Mouse (Mus musculus) midbrain, embryonic 12.5 days (tissue): Measurements from ENCODE around the gene Gpsm3. TPM values are rescaled to one million over a fixed set of nuclear protein-coding genes. Genes with fewer than 3 reads are reported as not detected.

Source experiments
- ATAC-seq: fragments of 200-750 bp; cut with Nextera tagmentation; 2 replicates; pipeline ENCODE4 v1.8.0; 2017; ENCODE audit warnings: low read depth, moderate TSS enrichment, moderate library complexity; ENCODE audit not compliant: low FRiP score
- H3K27ac ChIP-seq: fragments of 300-500 bp; sonication (generic); replicated peaks from 2 replicates; pipeline ENCODE4 v1.5.1; 2016; ENCODE audit warnings: mild to moderate bottlenecking
- H3K27me3 ChIP-seq: fragments of 300-500 bp; sonication (generic); 2 replicates; pipeline ENCODE4 v1.6.1; 2016; ENCODE audit warnings: mild to moderate bottlenecking
- H3K36me3 ChIP-seq: fragments of 300-500 bp; sonication (generic); 2 replicates; pipeline ENCODE4 v1.6.1; 2016
- H3K4me1 ChIP-seq: fragments of 300-500 bp; sonication (generic); 2 replicates; pipeline ENCODE4 v1.6.1; 2016
- H3K4me2 ChIP-seq: fragments of 300-500 bp; sonication (generic); replicated peaks from 2 replicates; pipeline ENCODE4 v1.6.1; 2016; ENCODE audit warnings: mild to moderate bottlenecking, moderate library complexity
- H3K4me3 ChIP-seq: fragments of 300-500 bp; sonication (generic); 2 replicates; pipeline ENCODE4 v1.5.1; 2016; ENCODE audit warnings: mild to moderate bottlenecking
- H3K9ac ChIP-seq: fragments of 300-500 bp; sonication (generic); replicated peaks from 2 replicates; pipeline ENCODE4 v1.6.1; 2016; ENCODE audit warnings: mild to moderate bottlenecking, moderate library complexity
- H3K9me3 ChIP-seq: fragments of 300-500 bp; sonication (generic); 2 replicates; pipeline ENCODE4 v1.6.1; 2016; ENCODE audit warnings: mild to moderate bottlenecking
- WGBS: fragments of 180-500 bp; shearing (Covaris S2); methylation state at CpG from one replicate; pipeline ENCODE4 v1.1.7; 2016; 5-methylcytosine and 5-hydroxymethylcytosine counted together
- polyA plus RNA-seq: library from polyadenylated mRNA; unstranded; fragments of >200 nt; fragmentation: Nextera tagmentation; extraction: Ambion mirVana; gene quantifications from 2 replicates; pipeline ENCODE4 v1.2.1, GENCODE M21; 2016

The Gpsm3 gene
- polyA plus RNA-seq, 1 experiment from 2014 or later, result 3.3 TPM

DNA sequence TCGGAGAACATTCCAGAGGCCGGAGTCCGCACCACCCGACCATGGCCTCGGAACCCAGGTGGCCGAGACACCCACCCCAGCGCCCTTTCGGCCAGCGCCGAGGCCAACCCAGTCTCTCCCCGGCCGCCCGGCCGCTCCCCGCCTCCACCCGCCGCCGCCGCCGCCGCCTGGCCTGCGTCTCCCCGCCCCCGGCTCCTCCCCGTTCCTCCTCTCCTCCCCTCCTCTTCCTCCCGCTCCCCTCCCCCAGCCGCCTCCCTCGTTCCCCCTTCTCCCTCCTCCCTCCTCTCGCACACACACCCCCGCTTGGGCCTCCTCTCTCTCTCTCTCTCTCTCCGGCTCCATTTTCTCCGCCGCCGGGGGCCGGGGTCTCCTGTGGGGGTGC is 2.4 kb downstream of the Gpsm3 start:
- Histone ChIP-seq H3K4me1 (peaks cover 76% of the 10 kb centered on the region), H3K27me3 (no peaks in the 10 kb centered on the region)
- WGBS, result 2% methylated on average over 27 of the region's 35 CpGs

DNA sequence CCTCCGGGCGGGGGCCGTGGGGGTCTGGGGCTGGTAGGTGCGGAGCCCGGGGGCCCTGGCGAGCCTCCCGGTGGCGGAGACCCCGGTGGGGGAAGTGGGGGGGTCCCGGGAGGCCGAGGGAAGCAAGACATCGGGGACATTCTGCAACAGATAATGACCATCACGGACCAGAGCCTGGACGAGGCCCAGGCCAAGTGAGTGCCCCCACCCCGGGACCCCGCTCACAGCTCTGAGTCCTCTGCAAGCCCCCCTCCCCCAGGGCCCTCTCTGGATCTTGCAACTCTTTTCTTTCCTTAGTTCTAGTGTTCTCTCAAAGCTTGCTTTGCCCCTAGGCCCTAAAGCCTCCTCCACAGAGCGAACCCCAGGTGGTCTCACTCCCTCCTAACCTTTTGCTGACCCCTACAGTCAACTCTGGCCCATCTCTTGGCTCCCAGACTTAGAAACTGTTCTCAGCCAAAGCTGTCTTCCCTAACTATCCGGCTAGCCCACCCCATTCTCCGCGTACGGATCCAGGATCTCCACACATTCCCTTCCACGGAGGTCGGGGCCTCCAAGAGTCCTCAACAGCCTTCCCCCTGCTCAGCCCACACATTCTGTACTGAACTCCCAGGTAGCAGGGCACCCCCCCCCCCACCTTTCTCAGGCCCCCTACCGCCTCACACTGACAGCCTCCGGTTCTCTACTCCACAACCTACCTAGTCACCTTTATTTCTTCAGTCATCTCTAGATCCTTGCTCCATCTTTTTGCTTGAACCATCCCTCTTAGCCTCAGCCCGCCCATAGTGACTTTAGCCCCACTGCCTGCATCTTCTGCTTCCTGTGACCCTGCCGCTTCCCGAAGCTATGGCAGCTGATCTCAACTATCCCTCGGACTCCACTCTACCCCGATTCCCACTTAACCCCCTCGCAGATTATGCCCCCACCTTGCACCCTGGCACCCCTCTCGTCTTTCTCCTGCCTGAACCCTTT is 3.3 kb downstream of the Gpsm3 start:
- H3K27me3 ChIP-seq, result no peaks in the 10 kb centered on the region
- peak overlapping the region; percentile 89 for H3K4me3 ChIP-seq
- peak overlapping the region; percentile 87 for H3K4me2 ChIP-seq
- WGBS, result under 1% methylated on average over 31 of the region's 32 CpGs
- H3K27ac ChIP-seq, result peak overlapping the region; percentile 99
- no peaks in the 10 kb centered on the region for H3K9me3 ChIP-seq
- peak overlapping the region; percentile 99 for H3K9ac ChIP-seq
- ATAC-seq, result peak; percentile 28; the same call in 1 of the 2 replicates
- peaks cover 21% of the 10 kb centered on the region for H3K36me3 ChIP-seq
- peaks cover 80% of the 10 kb centered on the region for H3K4me1 ChIP-seq

More for the DNA sequence above, 2.4 kb downstream of the Gpsm3 start:
- Histone ChIP-seq H3K4me2 (peak overlapping the region; percentile 87), H3K9ac (peak overlapping the region; percentile 99), H3K27ac (peak overlapping the region; percentile 99), H3K4me3 (peak overlapping the region; percentile 89), H3K9me3 (no peaks in the 10 kb centered on the region), H3K36me3 (peaks cover 21% of the 10 kb centered on the region)
- peak; percentile 55 for ATAC-seq

DNA sequence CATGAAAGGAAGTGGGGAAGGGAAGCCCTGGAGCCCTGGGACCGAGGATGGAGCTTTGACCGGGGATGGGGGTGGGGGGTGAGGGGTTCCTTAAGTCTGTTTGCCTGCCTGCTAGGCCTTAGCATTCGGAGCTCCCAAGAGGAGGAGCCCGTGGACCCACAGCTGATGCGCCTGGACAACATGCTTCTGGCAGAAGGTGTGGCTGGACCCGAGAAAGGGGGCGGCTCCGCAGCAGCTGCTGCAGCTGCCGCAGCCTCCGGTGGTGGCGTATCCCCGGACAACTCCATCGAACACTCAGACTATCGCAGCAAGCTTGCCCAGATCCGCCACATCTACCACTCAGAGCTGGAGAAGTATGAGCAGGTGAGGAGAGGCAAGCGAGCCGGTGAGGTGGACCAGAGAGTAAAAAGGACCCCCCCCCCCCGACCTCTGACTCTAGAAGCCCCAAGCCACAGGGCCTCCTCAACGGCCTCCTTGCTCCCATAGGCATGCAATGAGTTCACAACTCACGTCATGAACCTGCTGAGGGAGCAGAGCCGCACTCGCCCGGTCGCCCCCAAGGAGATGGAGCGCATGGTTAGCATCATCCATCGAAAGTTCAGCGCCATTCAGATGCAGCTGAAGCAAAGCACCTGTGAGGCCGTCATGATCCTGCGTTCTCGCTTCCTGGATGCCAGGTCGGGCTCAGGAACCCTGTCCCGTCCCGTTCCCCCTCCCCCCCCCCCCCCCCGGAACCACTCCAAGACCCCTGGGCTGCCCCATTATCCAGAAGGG is 4.3 kb downstream of the Gpsm3 start:
- Histone ChIP-seq H3K36me3 (peaks cover 21% of the 10 kb centered on the region), H3K9me3 (no peaks in the 10 kb centered on the region), H3K9ac (peak overlapping the region; percentile 99), H3K27ac (peak overlapping the region; percentile 99), H3K4me1 (peaks cover 76% of the 10 kb centered on the region), H3K27me3 (no peaks in the 10 kb centered on the region), H3K4me3 (peak overlapping the region; percentile 89), H3K4me2 (peak overlapping the region; percentile 87)
- ATAC-seq, result no peak
- 53% methylated on average over 34 of the region's 34 CpGs for WGBS

GRCm38 (mm10) chr17:34596098-34596497 is 6.5 kb downstream of the Gpsm3 start:
- Histone ChIP-seq H3K27ac (no peak overlapping the region), H3K4me1 (peaks cover 54% of the 10 kb centered on the region), H3K9me3 (no peaks in the 10 kb centered on the region), H3K9ac (no peak overlapping the region), H3K4me3 (no peak overlapping the region), H3K36me3 (peaks cover 35% of the 10 kb centered on the region), H3K27me3 (no peaks in the 10 kb centered on the region), H3K4me2 (no peak overlapping the region)
- 79% methylated on average over 8 of the region's 8 CpGs for WGBS
- ATAC-seq, result no peak

DNA sequence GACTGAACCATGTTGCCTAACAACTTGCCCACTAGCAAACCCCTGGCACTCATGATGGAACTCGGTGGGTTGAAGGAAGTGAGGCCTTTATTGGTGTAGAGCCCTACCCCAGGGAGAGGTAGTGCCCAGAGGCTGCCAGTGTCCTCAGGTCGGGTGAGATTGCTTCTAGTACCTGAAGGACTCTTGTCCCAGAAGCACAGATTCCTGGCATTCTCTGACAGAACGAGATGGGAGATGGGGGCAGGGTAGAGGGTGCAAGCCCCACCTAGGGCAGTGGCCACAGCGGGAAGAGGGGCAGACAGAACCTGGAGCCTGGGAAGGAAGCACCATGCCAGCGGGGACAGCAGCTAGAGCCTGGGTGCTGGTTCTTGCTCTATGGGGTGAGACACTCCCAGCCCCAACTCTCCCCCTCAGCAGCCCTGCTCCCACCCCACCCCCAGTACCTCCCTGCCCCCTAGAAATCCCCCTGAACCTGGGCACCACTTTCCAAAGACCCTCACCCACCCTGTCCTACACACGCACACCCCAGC is 8.0 kb downstream of the Gpsm3 start, which contains the start of gene Ager:
TSS of gene Ager (plus strand) at position 297 of the 530 bp plus-strand sequence.
- no peaks in the 10 kb centered on the region for H3K27me3 ChIP-seq
- ATAC-seq, result no peak
- peak within 1 kb of the TSS; percentile 39 for H3K27ac ChIP-seq
- no peak within 1 kb of the TSS for H3K4me3 ChIP-seq
- no peak within 1 kb of the TSS for H3K4me2 ChIP-seq
- peaks cover 56% of the 10 kb centered on the region for H3K4me1 ChIP-seq
- no peaks in the 10 kb centered on the region for H3K9me3 ChIP-seq
- 21% methylated on average over 5 of the region's 6 CpGs for WGBS
- H3K9ac ChIP-seq, result peak within 1 kb of the TSS; percentile 34
- H3K36me3 ChIP-seq, result peaks cover 45% of the 10 kb centered on the region

GRCm38 (mm10) chr17:34599891-34600290 is 10.3 kb downstream of the Gpsm3 start:
- no peak overlapping the region for H3K27ac ChIP-seq
- no peak overlapping the region for H3K9ac ChIP-seq

DNA sequence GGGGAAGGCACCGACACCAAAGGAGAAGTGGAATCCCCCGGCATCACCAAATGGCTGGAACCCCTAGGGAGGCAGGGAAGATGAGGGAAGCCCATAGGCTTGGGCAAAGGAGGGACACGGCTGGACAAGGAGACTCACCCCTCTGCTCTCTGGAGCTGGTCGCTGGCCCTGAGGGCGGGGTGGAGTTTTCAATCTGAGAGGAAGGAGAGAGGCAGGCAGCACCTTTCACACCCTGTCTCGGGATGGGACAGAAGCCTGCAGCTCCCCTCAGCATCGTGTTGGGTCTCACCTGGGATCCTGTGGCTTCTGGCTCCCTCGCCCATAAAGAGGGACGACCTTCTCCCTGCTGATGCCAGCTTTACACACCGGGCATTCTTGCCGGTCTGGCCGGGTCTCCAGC is 12.2 kb downstream of the Gpsm3 start:
- Histone ChIP-seq H3K36me3 (peaks cover 24% of the 10 kb centered on the region), H3K4me3 (no peak overlapping the region), H3K27me3 (no peaks in the 10 kb centered on the region), H3K4me1 (peaks cover 40% of the 10 kb centered on the region), H3K9me3 (no peaks in the 10 kb centered on the region), H3K4me2 (peak overlapping the region; percentile 71), H3K9ac (peak overlapping the region; percentile 72; the same call in 1 of the 2 replicates), H3K27ac (no peak overlapping the region)
- WGBS, result 90% methylated on average over 12 of the region's 12 CpGs
- no peak for ATAC-seq

More at GRCm38 (mm10) chr17:34599891-34600290, 10.3 kb downstream of the Gpsm3 start:
- Histone ChIP-seq H3K36me3 (peaks cover 38% of the 10 kb centered on the region), H3K4me2 (no peak overlapping the region), H3K4me1 (peaks cover 42% of the 10 kb centered on the region), H3K9me3 (no peaks in the 10 kb centered on the region), H3K27me3 (no peaks in the 10 kb centered on the region), H3K4me3 (no peak overlapping the region)
- WGBS, result 73% methylated on average over 9 of the region's 9 CpGs
- no peak for ATAC-seq

GRCm38 (mm10) chr17:34603375-34604060 is 13.9 kb downstream of the Gpsm3 start, which contains the start of gene Rnf5:
Gene Rnf5, minus strand, starts transcription at chr17:34603690.
- WGBS, result under 1% methylated on average over 30 of the region's 30 CpGs
- peak within 1 kb of the TSS; percentile 99 for H3K4me2 ChIP-seq
- peaks cover 28% of the 10 kb centered on the region for H3K36me3 ChIP-seq
- ATAC-seq, result peak; percentile 94
- peak within 1 kb of the TSS; percentile 99 for H3K4me3 ChIP-seq
- no peaks in the 10 kb centered on the region for H3K27me3 ChIP-seq
- peak within 1 kb of the TSS; percentile 99 for H3K9ac ChIP-seq
- H3K4me1 ChIP-seq, result peaks cover 46% of the 10 kb centered on the region
- peak within 1 kb of the TSS; percentile 94 for H3K27ac ChIP-seq
- H3K9me3 ChIP-seq, result no peaks in the 10 kb centered on the region

DNA sequence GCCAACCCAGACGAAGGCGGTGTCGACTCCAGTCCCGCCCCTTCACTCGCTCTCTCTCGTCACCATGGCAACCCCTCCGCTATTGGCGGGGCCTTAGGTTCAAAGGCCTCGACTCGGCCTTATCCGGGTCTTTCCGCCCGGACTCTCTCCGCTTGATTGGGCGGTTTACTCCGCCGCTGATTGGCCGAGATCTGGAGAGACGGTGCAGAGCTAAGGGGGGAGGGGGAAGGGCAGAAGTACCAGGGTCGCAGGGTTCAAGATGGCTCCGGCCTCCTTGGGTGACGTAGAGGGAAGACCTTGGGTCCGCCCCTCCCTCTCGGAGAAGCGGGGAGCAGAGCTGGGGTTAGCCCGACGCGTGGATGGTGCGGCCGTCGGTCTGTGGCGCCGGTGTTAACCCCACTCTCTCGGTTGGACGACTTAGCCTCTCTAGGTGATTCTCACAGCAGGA is 14.5 kb downstream of the Gpsm3 start, which contains the start of gene Agpat1:
TSS of gene Agpat1 (plus strand) at position 202 of the 448 bp plus-strand sequence.
- ATAC-seq, result peak; percentile 88
- Histone ChIP-seq H3K4me2 (peak within 1 kb of the TSS; percentile 99), H3K9ac (peak within 1 kb of the TSS; percentile 99), H3K27ac (peak within 1 kb of the TSS; percentile 94), H3K4me3 (peak within 1 kb of the TSS; percentile 99), H3K9me3 (no peaks in the 10 kb centered on the region), H3K36me3 (peaks cover 28% of the 10 kb centered on the region), H3K4me1 (peaks cover 49% of the 10 kb centered on the region), H3K27me3 (no peaks in the 10 kb centered on the region)
- 1% methylated on average over 32 of the region's 35 CpGs for WGBS

DNA sequence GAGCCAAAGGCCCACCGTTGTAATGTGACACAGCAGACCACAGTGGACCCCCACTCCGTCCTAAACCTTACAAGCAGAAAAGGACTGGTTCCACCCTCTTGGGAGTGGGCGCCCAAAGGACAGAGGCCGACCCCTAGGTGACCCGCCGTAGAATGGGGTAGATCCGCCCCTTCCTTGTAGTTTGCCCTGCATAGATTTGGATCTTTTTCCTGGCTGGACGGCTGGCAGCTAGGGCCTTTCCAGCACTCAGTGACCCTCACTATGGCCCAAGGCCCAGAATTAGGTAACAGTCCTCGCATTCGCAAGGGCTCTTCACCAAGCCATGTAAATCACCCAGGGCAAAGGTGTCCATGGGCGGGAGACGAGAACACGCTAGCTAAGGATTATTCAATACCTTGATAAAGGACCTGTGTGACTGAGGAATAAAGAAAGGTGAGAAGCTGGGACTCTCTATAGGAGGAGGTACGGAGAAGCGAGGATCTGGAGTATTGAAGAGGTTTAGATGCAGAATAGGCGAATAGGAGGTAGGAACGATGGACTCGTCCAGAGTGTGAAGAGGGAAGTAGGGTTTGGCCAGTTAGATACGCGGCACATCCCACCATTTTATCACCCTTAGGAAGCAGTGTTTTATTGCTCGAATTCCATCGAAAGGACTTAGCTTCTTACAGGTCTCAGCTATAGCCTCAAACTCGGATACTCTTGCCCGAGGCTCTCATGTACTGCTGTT is 15.1 kb downstream of the Gpsm3 start:
- peak overlapping the region; percentile 99 for H3K9ac ChIP-seq
- H3K4me2 ChIP-seq, result peak overlapping the region; percentile 99
- no peak; the same call in 1 of the 2 replicates for ATAC-seq
- no peaks in the 10 kb centered on the region for H3K9me3 ChIP-seq
- WGBS, result 16% methylated on average over 24 of the region's 24 CpGs
- H3K27me3 ChIP-seq, result no peaks in the 10 kb centered on the region
- peaks cover 28% of the 10 kb centered on the region for H3K36me3 ChIP-seq
- peak overlapping the region; percentile 99 for H3K4me3 ChIP-seq
- H3K4me1 ChIP-seq, result peaks cover 49% of the 10 kb centered on the region
- H3K27ac ChIP-seq, result peak overlapping the region; percentile 94
